Mouse (Mus musculus) hindbrain, postnatal 0 days (tissue): ENCODE data around the gene Shmt1. TPM values are rescaled to one million over a fixed set of nuclear protein-coding genes. Genes with fewer than 3 reads are reported as not detected.

ENCODE experiments used
- ATAC-seq: fragments of 200-750 bp; cut with Nextera tagmentation; 2 replicates; pipeline ENCODE4 v1.8.0; 2017; ENCODE audit warnings: mild to moderate bottlenecking, moderate TSS enrichment, moderate library complexity
- DNase-seq: peaks from one replicate; pipeline ENCODE4 v3.0.0-alpha.2; 2015; ENCODE audit warnings: low spot score
- H3K27ac ChIP-seq: fragments of 300-500 bp; sonication (generic); 2 replicates; pipeline ENCODE4 v1.5.1; 2014; ENCODE audit warnings: mild to moderate bottlenecking
- H3K27me3 ChIP-seq: fragments of 300-500 bp; sonication (generic); 2 replicates; pipeline ENCODE4 v1.6.1; 2014; ENCODE audit warnings: low read length, mixed read lengths; ENCODE audit not compliant: insufficient read depth
- H3K36me3 ChIP-seq: fragments of 300-500 bp; sonication (generic); 2 replicates; pipeline ENCODE4 v1.6.1; 2014; ENCODE audit warnings: low read length, mixed read lengths; ENCODE audit not compliant: insufficient read depth
- H3K4me1 ChIP-seq: fragments of 300-500 bp; sonication (generic); 2 replicates; pipeline ENCODE4 v1.6.1; 2014; ENCODE audit warnings: antibody characterized with exemption, low read length, mixed read lengths; ENCODE audit not compliant: insufficient read depth
- H3K4me2 ChIP-seq: fragments of 300-500 bp; sonication (generic); 2 replicates; pipeline ENCODE4 v1.6.1; 2014; ENCODE audit warnings: low read depth, mild to moderate bottlenecking, low read length, moderate library complexity, mixed read lengths
- H3K4me3 ChIP-seq: fragments of 300-500 bp; sonication (generic); 2 replicates; pipeline ENCODE4 v1.5.1; 2014; ENCODE audit warnings: low read length
- H3K9ac ChIP-seq: fragments of 300-500 bp; sonication (generic); replicated peaks from 2 replicates; pipeline ENCODE4 v1.6.1; 2014; ENCODE audit warnings: mild to moderate bottlenecking, low read length, moderate library complexity, mixed read lengths
- H3K9me3 ChIP-seq: fragments of 300-500 bp; sonication (generic); 2 replicates; pipeline ENCODE4 v1.6.1; 2016; ENCODE audit warnings: low read length, mixed read lengths
- CTCF ChIP-seq: IDR thresholded peaks from 2 replicates; pipeline ENCODE4 v1.5.1; 2016; ENCODE audit warnings: antibody characterized with exemption, control low read depth, low read depth
- WGBS: fragments of 180-500 bp; shearing (Covaris S2); extraction: QIAGEN DNeasy Blood & Tissue Kit; methylation state at CpG from one replicate; pipeline ENCODE4 v1.1.7; 2014; 5-methylcytosine and 5-hydroxymethylcytosine counted together
- polyA plus RNA-seq: library from polyadenylated mRNA; unstranded; fragments of >200 nt; fragmentation: Nextera tagmentation; extraction: Ambion mirVana; gene quantifications from 2 replicates; pipeline ENCODE4 v1.2.1, GENCODE M21; 2015
- total RNA-seq: library from RNA; depleted of rRNA; stranded (reverse); fragments of >200 nt; gene quantifications from 2 replicates; pipeline ENCODE4 v1.2.3, GENCODE M21; 2014; rRNA removed

The Shmt1 gene
- total and polyA plus RNA-seq, 2 experiments from 2014 or later = 7.8 to 11.9 TPM

GRCm38 (mm10) chr11:60770776-60771175 is 40.7 kb downstream of the Shmt1 start:
- Histone ChIP-seq H3K9ac (no peak overlapping the region), H3K27ac (no peak overlapping the region), H3K4me3 (no peak overlapping the region), H3K4me2 (no peak overlapping the region), H3K36me3 (no peaks in the 10 kb centered on the region), H3K27me3 (no peaks in the 10 kb centered on the region), H3K9me3 (no peaks in the 10 kb centered on the region), H3K4me1 (peaks cover 6% of the 10 kb centered on the region; the same call in 1 of the 2 replicates)
- TF ChIP-seq CTCF = no peak
- no peak for ATAC-seq
- WGBS = 77% methylated on average over 3 of the region's 3 CpGs
- no peak for DNase-seq

GRCm38 (mm10) chr11:60769322-60769721 is 42.2 kb downstream of the Shmt1 start:
- no peaks in the 10 kb centered on the region for H3K36me3 ChIP-seq
- H3K9me3 ChIP-seq = no peaks in the 10 kb centered on the region
- no peak overlapping the region for H3K4me2 ChIP-seq
- WGBS = 95% methylated on average over 2 of the region's 2 CpGs
- H3K27ac ChIP-seq = no peak overlapping the region
- no peak for TF ChIP-seq CTCF
- ATAC-seq (no peak), DNase-seq (no peak)
- H3K4me3 ChIP-seq = no peak overlapping the region
- no peaks in the 10 kb centered on the region for H3K27me3 ChIP-seq
- H3K9ac ChIP-seq = no peak overlapping the region
- H3K4me1 ChIP-seq = no peaks in the 10 kb centered on the region

GRCm38 (mm10) chr11:60766969-60767368 is 44.5 kb downstream of the Shmt1 start:
- H3K27me3 ChIP-seq = no peaks in the 10 kb centered on the region
- H3K36me3 ChIP-seq = no peaks in the 10 kb centered on the region
- no peak overlapping the region for H3K4me2 ChIP-seq
- no peak for ATAC-seq
- H3K9me3 ChIP-seq = no peaks in the 10 kb centered on the region
- H3K4me3 ChIP-seq = no peak overlapping the region
- WGBS = 90% methylated on average over 4 of the region's 4 CpGs
- no peak for DNase-seq
- H3K27ac ChIP-seq = no peak overlapping the region
- no peak overlapping the region for H3K9ac ChIP-seq
- no peaks in the 10 kb centered on the region for H3K4me1 ChIP-seq
- TF ChIP-seq CTCF = peak; percentile 35

- no peaks in the 10 kb centered on the region for H3K4me1 ChIP-seq
- ATAC-seq (no peak), DNase-seq (no peak)
- no peak overlapping the region for H3K9ac ChIP-seq
- WGBS = 90% methylated on average over 3 of the region's 3 CpGs
- H3K9me3 ChIP-seq = no peaks in the 10 kb centered on the region
- no peak for TF ChIP-seq CTCF
- H3K36me3 ChIP-seq = peaks cover 11% of the 10 kb centered on the region; the same call in 1 of the 2 replicates
- no peak overlapping the region for H3K27ac ChIP-seq
- H3K27me3 ChIP-seq = no peaks in the 10 kb centered on the region
- H3K4me3 ChIP-seq = no peak overlapping the region
- H3K4me2 ChIP-seq = no peak overlapping the region
Observed at GRCm38 (mm10) chr11:60761681-60762080, 49.8 kb downstream of the Shmt1 start.

GRCm38 (mm10) chr11:60755570-60755969 is 55.9 kb downstream of the Shmt1 start:
- 94% methylated on average over 7 of the region's 7 CpGs for whole genome bisulfite sequencing
- H3K4me2 ChIP-seq = no peak overlapping the region
- no peaks in the 10 kb centered on the region for H3K27me3 ChIP-seq
- H3K4me3 ChIP-seq = no peak overlapping the region
- H3K4me1 ChIP-seq = no peaks in the 10 kb centered on the region
- H3K36me3 ChIP-seq = peaks cover 23% of the 10 kb centered on the region; the same call in 1 of the 2 replicates
- DNase-seq (no peak), ATAC-seq (no peak)
- TF ChIP-seq CTCF = no peak
- no peak overlapping the region for H3K9ac ChIP-seq
- no peak overlapping the region for H3K27ac ChIP-seq
- H3K9me3 ChIP-seq = no peaks in the 10 kb centered on the region

GRCm38 (mm10) chr11:60740321-60740720 is 71.2 kb downstream of the Shmt1 start:
- 86% methylated on average over 3 of the region's 3 CpGs for WGBS
- no peak overlapping the region for H3K4me2 ChIP-seq
- H3K27ac ChIP-seq = no peak overlapping the region
- peaks cover 34% of the 10 kb centered on the region for H3K36me3 ChIP-seq
- no peak overlapping the region for H3K4me3 ChIP-seq
- no peak for TF ChIP-seq CTCF
- DNase-seq (no peak), ATAC-seq (no peak)
- H3K9ac ChIP-seq = no peak overlapping the region
- no peaks in the 10 kb centered on the region for H3K4me1 ChIP-seq
- H3K9me3 ChIP-seq = no peaks in the 10 kb centered on the region
- no peaks in the 10 kb centered on the region for H3K27me3 ChIP-seq

Other genes with a start within 250 kb of the Shmt1 start
- gene Llgl1, start 112.0 kb downstream of the Shmt1 start, total RNA-seq = 60.2 and 75.5 TPM in 2 replicates
- gene Llgl1, start 112.0 kb downstream of the Shmt1 start, polyA plus RNA-seq = 35.2 and 36.7 TPM in 2 replicates
- gene Flii, start 84.5 kb downstream of the Shmt1 start, total RNA-seq = 77.1 and 112 TPM in 2 replicates
- 39.9 and 42.7 TPM in 2 replicates for gene Flii, start 84.5 kb downstream of the Shmt1 start, polyA plus RNA-seq
- gene Mief2, start 83.3 kb downstream of the Shmt1 start, total RNA-seq = 38.0 and 40.6 TPM in 2 replicates
- 24.8 and 26.0 TPM in 2 replicates for gene Mief2, start 83.3 kb downstream of the Shmt1 start, polyA plus RNA-seq
- 10.5 and 11.0 TPM in 2 replicates for gene Top3a, start 34.4 kb downstream of the Shmt1 start, total RNA-seq
- gene Top3a, start 34.4 kb downstream of the Shmt1 start, polyA plus RNA-seq = 3.9 and 4.6 TPM in 2 replicates
- 14.6 and 15.2 TPM in 2 replicates for gene Smcr8, start 34.2 kb downstream of the Shmt1 start, total RNA-seq
- 3.1 TPM in 2 replicates for gene Smcr8, start 34.2 kb downstream of the Shmt1 start, polyA plus RNA-seq
- gene Dhrs7b, start 18.9 kb upstream of the Shmt1 start, total RNA-seq = 29.8 and 30.7 TPM in 2 replicates
- 38.2 and 38.5 TPM in 2 replicates for gene Dhrs7b, start 18.9 kb upstream of the Shmt1 start, polyA plus RNA-seq
- gene Tmem11, start 67.6 kb upstream of the Shmt1 start, total RNA-seq = 34.6 and 72.0 TPM in 2 replicates
- 52.1 and 57.1 TPM in 2 replicates for gene Tmem11, start 67.6 kb upstream of the Shmt1 start, polyA plus RNA-seq
- 36.8 and 38.7 TPM in 2 replicates for gene Natd1, start 103.0 kb upstream of the Shmt1 start, total RNA-seq
- gene Natd1, start 103.0 kb upstream of the Shmt1 start, polyA plus RNA-seq = 15.2 and 16.0 TPM in 2 replicates
- gene Map2k3, start 120.3 kb upstream of the Shmt1 start, total RNA-seq = 15.0 and 22.2 TPM in 2 replicates
- gene Map2k3, start 120.3 kb upstream of the Shmt1 start, polyA plus RNA-seq = 23.6 and 25.3 TPM in 2 replicates
- 16.0 and 16.6 TPM in 2 replicates for gene Kcnj12, start 210.8 kb upstream of the Shmt1 start, total RNA-seq
- gene Kcnj12, start 210.8 kb upstream of the Shmt1 start, polyA plus RNA-seq = 3.3 TPM in 2 replicates